Mouse (Mus musculus) mouse trophoblast stem cell (cell line): ENCODE measurements around the gene Jtb.
"Not testable (repeated sequence)": the region's sequence is repeated elsewhere in the genome, so short reads cannot be mapped to it uniquely, and the experiment has no call there.

Experiments used
- in situ Hi-C, 2 experiments: fragments of 300-500 bp; cut with MseI, MboI; formaldehyde crosslinking; loops; 2 replicates in 1 of 2; 3 replicates in 1 of 2; pipeline ENCODE4 v1.15.1; 2025

The Jtb gene

GRCm38 (mm10) chr3:90222941-90223340, 8.5 kb upstream of the Jtb start:
- in situ Hi-C loops, result no loop called here

- in situ Hi-C loops, result no loop called here
Observed at GRCm38 (mm10) chr3:90224331-90224730, 7.1 kb upstream of the Jtb start.

GRCm38 (mm10) chr3:90231075-90231474, 322 bp upstream of the Jtb start:
- in situ Hi-C loops, result no loop called here

- in situ Hi-C loops, result no loop called here
Observed at GRCm38 (mm10) chr3:90241251-90241650, 9.9 kb downstream of the Jtb start.

- in situ Hi-C loops, result no loop called here
Observed at GRCm38 (mm10) chr3:90241669-90242358, 10.4 kb downstream of the Jtb start.

- in situ Hi-C loops, result no loop called here
Observed at GRCm38 (mm10) chr3:90242984-90243775, 11.8 kb downstream of the Jtb start, which contains the start of gene Creb3l4. TSS of gene Creb3l4 (minus strand) at chr3:90243512.

GRCm38 (mm10) chr3:90245406-90245805, 14.0 kb downstream of the Jtb start:
- in situ Hi-C loops, result no loop called here

- in situ Hi-C loops, result no loop called here
Observed at GRCm38 (mm10) chr3:90247630-90247959, 16.2 kb downstream of the Jtb start.

- in situ Hi-C loops, result no loop called here
Observed at GRCm38 (mm10) chr3:90247960-90248745, 16.8 kb downstream of the Jtb start, which contains the start of gene Slc39a1. TSS of gene Slc39a1 (plus strand) at chr3:90248172.

GRCm38 (mm10) chr3:90248746-90249100, 17.3 kb downstream of the Jtb start:
- in situ Hi-C loops, result no loop called here

GRCm38 (mm10) chr3:90250791-90251190, 19.4 kb downstream of the Jtb start:
- in situ Hi-C loops, result no loop called here

GRCm38 (mm10) chr3:90251731-90252226, 20.4 kb downstream of the Jtb start:
- in situ Hi-C loops, result not testable (repeated sequence)

- in situ Hi-C loops, result not testable (repeated sequence)
Observed at GRCm38 (mm10) chr3:90252659-90253058, 21.3 kb downstream of the Jtb start.

- in situ Hi-C loops, result not testable (repeated sequence)
Observed at GRCm38 (mm10) chr3:90253174-90253573, 21.8 kb downstream of the Jtb start.

GRCm38 (mm10) chr3:90253653-90254418, 22.4 kb downstream of the Jtb start, which contains the start of gene Crtc2:
TSS of gene Crtc2 (plus strand) at chr3:90254163.
- in situ Hi-C loops, result no loop called here

GRCm38 (mm10) chr3:90254419-90255193, 23.2 kb downstream of the Jtb start:
- in situ Hi-C loops, result no loop called here

- in situ Hi-C loops, result no loop called here
Observed at GRCm38 (mm10) chr3:90255194-90255565, 23.8 kb downstream of the Jtb start.

GRCm38 (mm10) chr3:90255784-90256353, 24.5 kb downstream of the Jtb start:
- in situ Hi-C loops, result no loop called here

- in situ Hi-C loops, result no loop called here
Observed at GRCm38 (mm10) chr3:90256731-90257530, 25.5 kb downstream of the Jtb start.
